Mouse (Mus musculus): ENCODE results near the gene Zfp882. TPM values are rescaled to one million over a fixed set of nuclear protein-coding genes. Genes with fewer than 3 reads are reported as not detected.
"Not testable (repeated sequence)": the region's sequence is repeated elsewhere in the genome, so short reads cannot be mapped to it uniquely, and the experiment has no call there.

Gene Zfp882
- polyA plus RNA-seq, 1 experiment from 2014 or later, result 4.0 TPM

DNA sequence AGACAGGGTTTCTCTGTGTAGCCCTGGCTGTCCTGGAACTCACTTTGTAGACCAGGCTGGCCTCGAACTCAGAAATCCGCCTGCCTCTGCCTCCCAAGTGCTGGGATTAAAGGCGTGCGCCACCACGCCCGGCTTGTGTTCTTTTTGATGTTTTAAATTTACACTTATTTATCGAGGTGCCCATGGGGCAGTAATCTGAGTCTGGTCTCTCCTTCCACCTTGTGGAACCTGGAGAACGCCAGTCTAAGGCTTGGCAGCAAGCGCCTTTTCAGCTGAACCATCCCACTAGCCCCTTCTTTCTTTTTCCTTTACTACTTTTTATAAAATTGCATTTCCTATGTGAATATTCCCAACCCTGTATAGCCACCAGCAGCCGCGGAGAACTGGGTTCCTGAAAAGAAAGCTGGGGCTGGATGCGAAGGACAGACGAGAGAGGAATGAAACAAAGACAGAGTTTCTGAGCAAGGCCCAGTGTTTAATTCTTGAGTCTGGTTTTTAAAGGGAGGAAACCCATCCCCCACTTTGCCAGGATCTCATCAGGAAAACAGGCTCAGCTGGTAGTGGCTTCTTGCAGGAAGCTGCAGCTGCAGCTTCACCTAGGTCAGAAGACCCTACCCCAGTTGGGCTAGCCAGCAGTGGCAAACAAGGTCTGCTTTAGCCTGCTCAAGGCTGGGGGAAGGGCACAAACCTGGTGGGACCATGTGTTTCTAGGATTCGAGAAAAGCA is 43.2 kb downstream of the Zfp882 start:
- H3K27ac ChIP-seq, result peak overlapping the region; percentile 76; the same call in 1 of the 2 replicates
- no peak for TF ChIP-seq CTCF (IDR thresholded peaks at IDR 0.05; ENCODE audit: low read depth)
- peak overlapping the region; percentile 78 for H3K9ac ChIP-seq (ENCODE audit: low read depth, low read length)
- DNase-seq (ENCODE audit: low spot score), result peak; percentile 21
- 26% methylated on average over 13 of the region's 14 CpGs for WGBS
- H3K27me3 ChIP-seq (ENCODE audit: insufficient read depth, low read length), result no peaks in the 10 kb centered on the region
- H3K4me3 ChIP-seq (replicated peaks; ENCODE audit: low read depth, low read length), result peak overlapping the region; percentile 87
- no peaks in the 10 kb centered on the region for H3K36me3 ChIP-seq (ENCODE audit: insufficient read depth, low read length)
- no peaks in the 10 kb centered on the region for H3K9me3 ChIP-seq (replicated peaks; ENCODE audit: low read length)
- H3K4me1 ChIP-seq (replicated peaks; ENCODE audit: insufficient read depth, low read length), result 0 out of 2 replicates have a peak, but pooled peaks cover 9% of the 10 kb centered on the region
- peak overlapping the region; percentile 58 for H3K4me2 ChIP-seq (ENCODE audit: low read length)
- ATAC-seq (replicated peaks; ENCODE audit: low FRiP score, low read depth), result no peak

DNA sequence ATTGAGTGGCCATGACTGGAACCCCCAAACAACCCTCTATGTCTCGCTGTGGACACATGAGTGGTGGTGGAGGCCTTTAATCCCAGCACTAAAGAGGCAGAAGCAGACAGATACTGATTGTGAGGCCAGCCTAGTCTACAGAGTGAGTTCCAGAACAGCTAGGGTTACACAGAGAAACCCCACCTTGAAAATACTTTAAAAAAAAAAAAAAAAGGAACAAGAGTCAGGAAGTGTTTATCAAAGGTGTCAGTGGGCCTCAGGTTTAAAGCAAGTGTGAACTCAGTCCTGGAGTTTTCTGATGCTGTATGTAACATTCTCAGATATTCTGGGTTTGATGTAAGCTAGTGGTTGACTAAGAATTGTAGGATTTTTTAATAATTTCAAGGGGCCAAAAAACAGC is 44.1 kb downstream of the Zfp882 start:
- ATAC-seq (replicated peaks; ENCODE audit: low FRiP score, low read depth) (no peak), DNase-seq (ENCODE audit: low spot score) (no peak)
- no peaks in the 10 kb centered on the region for H3K27me3 ChIP-seq (ENCODE audit: insufficient read depth, low read length)
- 0 out of 2 replicates have a peak, but pooled peaks cover 9% of the 10 kb centered on the region for H3K4me1 ChIP-seq (replicated peaks; ENCODE audit: insufficient read depth, low read length)
- H3K9me3 ChIP-seq (replicated peaks; ENCODE audit: low read length), result no peaks in the 10 kb centered on the region
- H3K9ac ChIP-seq (ENCODE audit: low read depth, low read length), result no peak overlapping the region
- WGBS, result 82% methylated on average over 1 of the region's 1 CpGs
- H3K4me3 ChIP-seq (replicated peaks; ENCODE audit: low read depth, low read length), result no peak overlapping the region
- H3K36me3 ChIP-seq (ENCODE audit: insufficient read depth, low read length), result no peaks in the 10 kb centered on the region
- H3K27ac ChIP-seq, result no peak overlapping the region
- H3K4me2 ChIP-seq (ENCODE audit: low read length), result no peak overlapping the region
- TF ChIP-seq CTCF (IDR thresholded peaks at IDR 0.05; ENCODE audit: low read depth), result no peak

GRCm38 (mm10) chr8:71952961-71953700 is 44.7 kb downstream of the Zfp882 start:
- not testable (repeated sequence) for H3K27ac ChIP-seq; H3K9me3 ChIP-seq (replicated peaks; ENCODE audit: low read length); H3K36me3 ChIP-seq (ENCODE audit: insufficient read depth, low read length); H3K27me3 ChIP-seq (ENCODE audit: insufficient read depth, low read length); H3K4me1 ChIP-seq (replicated peaks; ENCODE audit: insufficient read depth, low read length); ATAC-seq (replicated peaks; ENCODE audit: low FRiP score, low read depth); H3K4me3 ChIP-seq (replicated peaks; ENCODE audit: low read depth, low read length); H3K9ac ChIP-seq (ENCODE audit: low read depth, low read length); DNase-seq (ENCODE audit: low spot score); H3K4me2 ChIP-seq (ENCODE audit: low read length)
- 94% methylated on average over 16 of the region's 16 CpGs for WGBS

GRCm38 (mm10) chr8:71954666-71955065 is 46.3 kb downstream of the Zfp882 start:
- 99% methylated on average over 9 of the region's 9 CpGs for WGBS

GRCm38 (mm10) chr8:71960483-71960882 is 52.1 kb downstream of the Zfp882 start:
- TF ChIP-seq CTCF (IDR thresholded peaks at IDR 0.05; ENCODE audit: low read depth), result no peak
- Histone ChIP-seq H3K4me2 (ENCODE audit: low read length) (no peak overlapping the region), H3K27me3 (ENCODE audit: insufficient read depth, low read length) (no peaks in the 10 kb centered on the region), H3K9me3 (replicated peaks; ENCODE audit: low read length) (no peaks in the 10 kb centered on the region), H3K36me3 (ENCODE audit: insufficient read depth, low read length) (peaks cover 12% of the 10 kb centered on the region), H3K9ac (ENCODE audit: low read depth, low read length) (no peak overlapping the region), H3K27ac (no peak overlapping the region), H3K4me3 (replicated peaks; ENCODE audit: low read depth, low read length) (no peak overlapping the region), H3K4me1 (replicated peaks; ENCODE audit: insufficient read depth, low read length) (no peaks in the 10 kb centered on the region)
- ATAC-seq (replicated peaks; ENCODE audit: low FRiP score, low read depth) (no peak), DNase-seq (ENCODE audit: low spot score) (no peak)

More at GRCm38 (mm10) chr8:71954666-71955065, 46.3 kb downstream of the Zfp882 start:
- H3K36me3 ChIP-seq (ENCODE audit: insufficient read depth, low read length), result no peaks in the 10 kb centered on the region
- H3K4me1 ChIP-seq (replicated peaks; ENCODE audit: insufficient read depth, low read length), result 0 out of 2 replicates have a peak, but pooled peaks cover 9% of the 10 kb centered on the region
- no peak overlapping the region for H3K9ac ChIP-seq (ENCODE audit: low read depth, low read length)
- H3K9me3 ChIP-seq (replicated peaks; ENCODE audit: low read length), result no peaks in the 10 kb centered on the region
- ATAC-seq (replicated peaks; ENCODE audit: low FRiP score, low read depth) (no peak), DNase-seq (ENCODE audit: low spot score) (no peak)
- no peak for TF ChIP-seq CTCF (IDR thresholded peaks at IDR 0.05; ENCODE audit: low read depth)
- H3K4me2 ChIP-seq (ENCODE audit: low read length), result no peak overlapping the region
- no peak overlapping the region for H3K4me3 ChIP-seq (replicated peaks; ENCODE audit: low read depth, low read length)
- H3K27me3 ChIP-seq (ENCODE audit: insufficient read depth, low read length), result no peaks in the 10 kb centered on the region
- no peak overlapping the region for H3K27ac ChIP-seq

- ATAC-seq (replicated peaks; ENCODE audit: low FRiP score, low read depth) (no peak), DNase-seq (ENCODE audit: low spot score) (no peak)
- Histone ChIP-seq H3K4me3 (replicated peaks; ENCODE audit: low read depth, low read length) (no peak overlapping the region), H3K9ac (ENCODE audit: low read depth, low read length) (no peak overlapping the region), H3K27me3 (ENCODE audit: insufficient read depth, low read length) (no peaks in the 10 kb centered on the region), H3K4me1 (replicated peaks; ENCODE audit: insufficient read depth, low read length) (no peaks in the 10 kb centered on the region), H3K4me2 (ENCODE audit: low read length) (no peak overlapping the region), H3K36me3 (ENCODE audit: insufficient read depth, low read length) (peaks cover 14% of the 10 kb centered on the region), H3K27ac (no peak overlapping the region), H3K9me3 (replicated peaks; ENCODE audit: low read length) (peaks cover 4% of the 10 kb centered on the region; the same call in 1 of the 2 replicates)
- WGBS, result 94% methylated on average over 5 of the region's 5 CpGs
- TF ChIP-seq CTCF (IDR thresholded peaks at IDR 0.05; ENCODE audit: low read depth), result no peak
These were observed 53.4 kb downstream of the Zfp882 start for GRCm38 (mm10) chr8:71961796-71962195.
